8 mouse cellular contexts compared by ENCODE assay signal in the genomic region with DNA sequence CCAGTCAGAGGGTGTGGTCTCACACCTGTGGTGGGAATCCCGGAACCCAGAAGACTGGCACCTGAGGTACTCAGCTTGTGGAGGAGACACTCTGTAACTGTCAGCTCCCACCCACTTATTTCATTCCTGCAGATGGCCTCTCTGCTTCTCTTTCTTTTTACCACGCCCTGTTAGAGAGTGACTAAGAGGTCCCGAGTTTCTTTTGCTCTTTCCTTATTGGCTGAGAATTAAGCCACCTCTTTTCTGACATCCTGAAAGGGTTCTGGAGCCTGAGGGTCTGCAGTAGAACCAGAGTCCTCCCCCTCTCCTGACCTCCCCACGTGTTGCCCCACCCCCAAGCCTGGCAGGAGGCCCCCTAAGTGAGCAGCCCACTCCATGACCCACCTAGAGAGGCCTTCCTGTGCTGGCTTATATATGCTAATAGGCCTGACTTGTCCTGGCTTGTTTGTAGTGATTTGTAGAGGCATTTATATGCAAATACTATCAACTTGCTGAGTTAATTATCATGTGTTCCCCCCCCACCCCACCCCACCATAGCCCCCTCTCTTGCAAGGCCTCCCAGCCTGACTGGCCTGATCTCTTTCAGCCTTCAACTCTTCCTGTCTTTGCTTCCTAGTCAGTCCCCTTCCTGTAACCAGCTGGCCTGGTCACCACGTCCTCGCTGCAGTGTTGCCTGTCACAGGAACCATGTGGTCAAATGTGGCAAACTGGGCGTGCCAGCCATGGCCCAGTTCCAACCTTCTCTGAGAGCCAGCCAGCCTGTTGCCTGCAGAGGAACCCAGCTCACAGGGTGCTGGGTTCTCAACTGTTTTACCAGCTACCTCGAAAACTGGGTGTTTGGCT.
DNase-seq lines count a peak whose midpoint lies in the region; ATAC-seq lines count a peak whose summit lies in the region.

No protein-coding gene starts in this region.

- H3K4me3 ChIP-seq in forebrain, embryonic 15.5 days: no peak overlapping the region
- H3K4me3 ChIP-seq in hindbrain, embryonic 11.5 days (ENCODE audit: low read depth, low read length): no peak overlapping the region
- no peak overlapping the region for H3K4me3 ChIP-seq in stomach, embryonic 16.5 days (replicated peaks; ENCODE audit: low read length)

- no peak overlapping the region for H3K9ac ChIP-seq in forebrain, embryonic 15.5 days (replicated peaks)
- no peak overlapping the region for H3K9ac ChIP-seq in hindbrain, embryonic 11.5 days (ENCODE audit: low read depth, low read length)
- H3K9ac ChIP-seq in stomach, embryonic 16.5 days (ENCODE audit: low read length): peak overlapping the region; percentile 3; the same call in 1 of the 2 replicates

- H3K27me3 ChIP-seq in forebrain, embryonic 15.5 days: peaks cover 12% of the 10 kb centered on the region
- no peaks in the 10 kb centered on the region for H3K27me3 ChIP-seq in hindbrain, embryonic 11.5 days (ENCODE audit: control insufficient read depth, insufficient read depth, low read length)
- H3K27me3 ChIP-seq in stomach, embryonic 16.5 days (ENCODE audit: control insufficient read depth, insufficient read depth, low read length): no peaks in the 10 kb centered on the region

- H3K27ac ChIP-seq in forebrain, embryonic 15.5 days (replicated peaks): no peak overlapping the region
- no peak overlapping the region for H3K27ac ChIP-seq in hindbrain, embryonic 11.5 days (ENCODE audit: low read depth, low read length)
- peak overlapping the region; percentile 76 for H3K27ac ChIP-seq in stomach, embryonic 16.5 days (ENCODE audit: low read length)

- WGBS in forebrain, embryonic 15.5 days: 7% methylated on average over 8 of the region's 8 CpGs
- 13% methylated on average over 8 of the region's 8 CpGs for WGBS in hindbrain, embryonic 11.5 days
- WGBS in stomach, embryonic 16.5 days: 25% methylated on average over 8 of the region's 8 CpGs

- peak; percentile 13 to 19 for DNase-seq in cerebellum, adult 18-20 months
- DNase-seq in cerebellum, adult 9-10 months: no peak
- DNase-seq in ZHBTc4 (ENCODE audit: low read depth, low spot score): peak; percentile 93
- DNase-seq in hindbrain, embryonic 11.5 days (ENCODE audit: low spot score): peak; percentile 34
- DNase-seq in layer of hippocampus, postnatal 14 days (ENCODE audit: low spot score in 2 of 2): peak; percentile 42 to 69

- no peak overlapping the region for H3K4me2 ChIP-seq in forebrain, embryonic 15.5 days (replicated peaks)
- no peak overlapping the region for H3K4me2 ChIP-seq in hindbrain, embryonic 11.5 days (replicated peaks; ENCODE audit: low read depth, low read length)
- peak overlapping the region; percentile 13 for H3K4me2 ChIP-seq in stomach, embryonic 16.5 days (ENCODE audit: low read depth, low read length)

- peaks cover 27% of the 10 kb centered on the region for H3K4me1 ChIP-seq in forebrain, embryonic 15.5 days
- peaks cover 28% of the 10 kb centered on the region for H3K4me1 ChIP-seq in hindbrain, embryonic 11.5 days (replicated peaks; ENCODE audit: control insufficient read depth, insufficient read depth, low read length)
- H3K4me1 ChIP-seq in stomach, embryonic 16.5 days (ENCODE audit: control insufficient read depth, insufficient read depth, low read length): peaks cover 79% of the 10 kb centered on the region

- peak; percentile 58; the same call in 1 of the 2 replicates for ATAC-seq in forebrain, embryonic 15.5 days (replicated peaks)
- ATAC-seq in hindbrain, embryonic 11.5 days (ENCODE audit: low FRiP score): peak; percentile 76
- peak; percentile 82 for ATAC-seq in megakaryocyte progenitor cell, adult 5-6 weeks (replicated peaks; ENCODE audit: poor library complexity)
- peak; percentile 30 for ATAC-seq in stomach, embryonic 16.5 days (ENCODE audit: insufficient read depth, low FRiP score)

- H3K36me3 ChIP-seq in forebrain, embryonic 15.5 days: no peaks in the 10 kb centered on the region
- no peaks in the 10 kb centered on the region for H3K36me3 ChIP-seq in hindbrain, embryonic 11.5 days (ENCODE audit: control insufficient read depth, insufficient read depth, low read length)
- H3K36me3 ChIP-seq in stomach, embryonic 16.5 days (ENCODE audit: control insufficient read depth, insufficient read depth, low read length): no peaks in the 10 kb centered on the region

- H3K9me3 ChIP-seq in forebrain, embryonic 15.5 days: no peaks in the 10 kb centered on the region
- H3K9me3 ChIP-seq in hindbrain, embryonic 11.5 days (ENCODE audit: control insufficient read depth, low read length): no peaks in the 10 kb centered on the region
- no peaks in the 10 kb centered on the region for H3K9me3 ChIP-seq in stomach, embryonic 16.5 days (replicated peaks; ENCODE audit: control insufficient read depth, low read length)

Comparison
In these comparisons a context has a peak if more than half of its experiments do, and no peak if none do; other contexts are left out.
1. ATAC-seq: peak in every context shown above with its lines; median percentile 82 in megakaryocyte progenitor cell, adult 5-6 weeks; 76 in hindbrain, embryonic 11.5 days; 58 in forebrain, embryonic 15.5 days; 30 in stomach, embryonic 16.5 days.